Mouse (Mus musculus): ENCODE results near the gene Gm43302.
"Not testable (repeated sequence)": the region's sequence is repeated elsewhere in the genome, so short reads cannot be mapped to it uniquely, and the experiment has no call there.

The Gm43302 gene

DNA sequence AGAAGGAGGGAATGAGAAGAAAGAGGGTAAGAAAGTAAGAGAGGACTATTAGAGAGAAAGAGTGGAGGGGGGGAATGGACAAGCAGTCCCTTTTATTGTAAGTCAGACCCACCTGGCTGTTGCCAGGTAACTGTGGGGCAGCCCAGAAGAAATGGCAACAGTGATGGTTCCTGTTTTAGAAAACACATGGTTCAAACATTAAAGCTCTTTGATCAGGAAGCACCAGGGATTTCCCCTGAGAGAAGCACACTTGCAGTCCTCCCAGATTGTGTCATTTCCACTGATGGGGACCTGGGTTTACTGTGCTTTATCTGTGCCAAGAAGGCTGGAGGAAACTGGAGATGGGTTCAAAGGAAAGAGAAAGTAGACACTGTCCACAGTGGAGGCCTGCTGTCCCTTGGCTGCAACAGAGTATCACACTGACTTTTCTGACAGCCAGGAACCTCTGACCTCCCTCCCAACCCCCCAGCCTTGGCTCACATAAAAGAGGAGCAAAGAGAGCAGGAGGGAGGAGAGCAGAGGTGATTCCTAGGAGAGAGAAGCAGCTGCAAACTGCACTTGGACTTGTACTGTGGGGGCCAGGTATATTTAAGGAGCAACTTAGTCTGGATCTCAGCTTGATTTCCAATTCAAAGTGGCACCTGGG is 95.5 kb downstream of the Gm43302 start:
- not testable (repeated sequence) for DNase-seq

DNA sequence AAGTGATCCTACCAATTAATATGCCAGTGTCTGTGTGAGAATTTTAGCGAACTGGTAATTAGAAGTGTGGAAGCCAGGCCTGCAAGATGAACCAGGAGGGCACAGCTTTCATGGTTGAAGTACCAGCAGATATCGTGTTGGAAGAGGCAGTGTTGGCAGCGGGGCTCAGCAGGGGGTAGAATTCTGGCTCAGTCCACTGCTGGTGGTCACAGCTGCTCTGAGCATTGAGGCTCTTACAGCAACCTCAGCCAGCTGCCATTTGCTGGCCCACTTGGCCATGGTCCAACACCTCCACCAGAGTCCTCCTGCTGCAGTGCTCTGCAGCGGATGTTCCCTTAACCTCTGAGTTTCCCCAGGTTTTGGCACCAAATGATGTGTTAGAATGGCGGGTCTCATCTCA is 97.2 kb downstream of the Gm43302 start:
- DNase-seq: not testable (repeated sequence)

DNA sequence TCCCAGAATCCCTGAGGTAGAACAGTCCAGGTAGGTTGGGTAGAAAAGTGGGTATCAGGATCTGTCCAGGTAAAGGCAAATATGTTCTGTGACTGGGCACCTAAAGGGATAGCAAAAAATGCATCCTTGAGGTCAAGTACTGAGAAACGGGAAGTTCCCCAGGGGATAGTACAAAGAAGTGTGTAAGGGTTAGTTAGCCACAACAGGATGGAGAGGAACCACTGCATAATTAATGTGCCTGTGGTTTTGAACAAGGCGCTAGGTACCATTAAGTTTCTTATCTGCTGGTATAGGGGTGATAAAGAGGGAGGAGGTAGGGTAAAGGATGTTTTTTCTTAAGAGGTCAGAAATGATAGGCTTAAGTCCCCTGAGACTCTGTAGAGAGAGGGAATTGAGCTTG is 101.0 kb downstream of the Gm43302 start:
- DNase-seq: not testable (repeated sequence)

DNA sequence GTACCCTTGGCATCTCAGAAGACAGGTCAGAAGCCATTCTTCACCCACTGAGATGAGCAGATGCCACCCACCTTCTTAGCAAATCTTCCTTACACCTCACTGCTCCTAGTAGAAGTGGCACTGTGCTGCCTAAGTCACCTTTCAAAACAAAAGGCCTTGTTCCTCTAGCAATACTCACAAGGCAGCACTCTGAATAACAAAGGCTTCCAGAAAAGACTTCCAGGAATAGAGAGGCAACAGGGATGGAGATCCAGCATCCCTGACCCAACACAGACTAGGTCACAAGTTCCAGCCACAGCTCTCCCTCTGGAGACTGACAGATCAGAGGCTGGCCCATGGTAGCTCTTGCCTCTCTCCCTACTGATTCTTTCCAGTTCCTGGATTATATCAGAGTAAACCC is 112.0 kb downstream of the Gm43302 start:
- no peak for DNase-seq

All from spleen, adult 18-20 months (tissue).